Mouse (Mus musculus) CD4-positive, CD25-positive, alpha-beta regulatory T cell, adult 2 months (primary cell): ENCODE results near the gene Ifnk.

Source experiments
- DNase-seq: peaks from one replicate; pipeline ENCODE4 v3.0.0-alpha.2; 2012; ENCODE audit warnings: low read depth, low spot score

The Ifnk gene

GRCm38 (mm10) chr4:35138077-35138476, 13.8 kb upstream of the Ifnk start:
- peak; percentile 50 for DNase-seq

GRCm38 (mm10) chr4:35140317-35140716, 11.5 kb upstream of the Ifnk start:
- DNase-seq: peak; percentile 68

- no peak for DNase-seq
Observed at GRCm38 (mm10) chr4:35143472-35144102, 8.3 kb upstream of the Ifnk start.

GRCm38 (mm10) chr4:35145726-35146125, 6.1 kb upstream of the Ifnk start:
- no peak for DNase-seq

GRCm38 (mm10) chr4:35146597-35146996, 5.3 kb upstream of the Ifnk start:
- DNase-seq: no peak

GRCm38 (mm10) chr4:35148326-35148725, 3.5 kb upstream of the Ifnk start:
- DNase-seq: no peak

- no peak for DNase-seq
Observed at GRCm38 (mm10) chr4:35150706-35151105, 1.1 kb upstream of the Ifnk start.

- DNase-seq: no peak
Observed at GRCm38 (mm10) chr4:35154051-35154450, 2.2 kb downstream of the Ifnk start.

GRCm38 (mm10) chr4:35155132-35155922, 3.5 kb downstream of the Ifnk start:
- peak; percentile 65 for DNase-seq

GRCm38 (mm10) chr4:35156149-35156611, 4.3 kb downstream of the Ifnk start:
- peak; percentile 64 for DNase-seq

- DNase-seq: peak; percentile 91
Observed at GRCm38 (mm10) chr4:35156751-35157611, 5.1 kb downstream of the Ifnk start, which contains the start of gene Mob3b. Gene Mob3b, minus strand, starts transcription at chr4:35157484.

- peak; percentile 5 for DNase-seq
Observed at GRCm38 (mm10) chr4:35157815-35158214, 6.0 kb downstream of the Ifnk start.

- no peak for DNase-seq
Observed at GRCm38 (mm10) chr4:35165275-35165674, 13.4 kb downstream of the Ifnk start.

- no peak for DNase-seq
Observed at GRCm38 (mm10) chr4:35165947-35166346, 14.1 kb downstream of the Ifnk start.

GRCm38 (mm10) chr4:35167855-35168254, 16.0 kb downstream of the Ifnk start:
- no peak for DNase-seq

- DNase-seq: no peak
Observed at GRCm38 (mm10) chr4:35169571-35170125, 17.8 kb downstream of the Ifnk start.

GRCm38 (mm10) chr4:35172471-35172870, 20.6 kb downstream of the Ifnk start:
- no peak for DNase-seq

GRCm38 (mm10) chr4:35173551-35173950, 21.7 kb downstream of the Ifnk start:
- DNase-seq: no peak

GRCm38 (mm10) chr4:35175566-35175965, 23.7 kb downstream of the Ifnk start:
- DNase-seq: no peak

- DNase-seq: no peak
Observed at GRCm38 (mm10) chr4:35177926-35178645, 26.2 kb downstream of the Ifnk start.
